Mouse (Mus musculus) left cerebral cortex, adult 11 months (tissue): Measurements from ENCODE around the gene Krt80.

ENCODE experiments used
- DNase-seq: peaks from one replicate; pipeline ENCODE4 v3.0.0; 2022; ENCODE audit warnings: low spot score

Krt80 gene

DNA sequence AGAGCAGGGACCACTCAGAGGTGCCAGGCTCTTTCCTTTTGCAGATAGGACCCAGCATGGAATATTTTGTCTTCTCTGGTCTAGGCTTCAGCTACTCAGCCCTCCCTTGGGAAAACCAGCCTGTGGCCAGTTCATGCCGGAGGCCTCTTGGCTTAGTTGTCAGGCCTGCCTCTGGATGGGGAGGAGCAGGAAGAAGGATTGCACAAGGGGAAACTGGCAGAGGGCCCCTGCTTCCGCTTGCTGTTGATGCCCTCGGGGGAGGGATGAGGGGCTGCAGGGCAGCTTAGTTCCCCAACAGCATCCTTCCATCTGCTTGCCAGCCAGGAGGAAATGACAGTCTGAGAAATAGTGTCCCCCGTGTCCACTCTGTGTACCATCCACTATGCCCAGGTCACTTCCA lies 4.9 kb upstream of the Krt80 start:
- no peak for DNase-seq

DNA sequence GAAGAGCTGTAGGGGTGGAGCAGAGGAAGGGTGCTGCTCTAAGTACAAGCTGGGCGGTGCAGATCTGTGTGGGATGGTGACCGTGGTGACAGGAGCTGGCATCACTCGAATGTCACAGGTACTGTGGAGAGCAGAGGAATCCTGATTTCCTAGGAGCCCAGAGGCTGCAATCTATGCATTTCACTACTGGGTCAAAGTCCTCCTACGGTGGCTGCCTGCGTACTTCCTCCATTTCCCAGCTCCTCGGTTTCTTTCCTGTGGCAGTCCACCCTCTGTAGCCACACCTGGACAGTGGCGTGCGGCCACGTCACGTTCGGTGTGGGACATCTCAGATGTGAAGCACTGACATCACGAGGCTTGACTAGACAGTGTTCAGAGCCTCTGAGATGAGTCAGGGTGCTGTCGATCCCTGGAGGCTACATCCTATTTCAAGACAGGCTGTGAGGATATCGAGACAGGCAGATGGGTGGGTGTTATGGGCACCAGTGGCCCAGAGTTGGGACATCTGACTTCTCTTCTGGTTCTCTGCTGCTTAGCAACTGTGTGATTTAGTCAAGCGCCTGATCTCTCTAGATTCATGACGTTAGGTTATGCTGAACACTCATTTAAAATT lies 3.4 kb upstream of the Krt80 start:
- no peak for DNase-seq

DNA sequence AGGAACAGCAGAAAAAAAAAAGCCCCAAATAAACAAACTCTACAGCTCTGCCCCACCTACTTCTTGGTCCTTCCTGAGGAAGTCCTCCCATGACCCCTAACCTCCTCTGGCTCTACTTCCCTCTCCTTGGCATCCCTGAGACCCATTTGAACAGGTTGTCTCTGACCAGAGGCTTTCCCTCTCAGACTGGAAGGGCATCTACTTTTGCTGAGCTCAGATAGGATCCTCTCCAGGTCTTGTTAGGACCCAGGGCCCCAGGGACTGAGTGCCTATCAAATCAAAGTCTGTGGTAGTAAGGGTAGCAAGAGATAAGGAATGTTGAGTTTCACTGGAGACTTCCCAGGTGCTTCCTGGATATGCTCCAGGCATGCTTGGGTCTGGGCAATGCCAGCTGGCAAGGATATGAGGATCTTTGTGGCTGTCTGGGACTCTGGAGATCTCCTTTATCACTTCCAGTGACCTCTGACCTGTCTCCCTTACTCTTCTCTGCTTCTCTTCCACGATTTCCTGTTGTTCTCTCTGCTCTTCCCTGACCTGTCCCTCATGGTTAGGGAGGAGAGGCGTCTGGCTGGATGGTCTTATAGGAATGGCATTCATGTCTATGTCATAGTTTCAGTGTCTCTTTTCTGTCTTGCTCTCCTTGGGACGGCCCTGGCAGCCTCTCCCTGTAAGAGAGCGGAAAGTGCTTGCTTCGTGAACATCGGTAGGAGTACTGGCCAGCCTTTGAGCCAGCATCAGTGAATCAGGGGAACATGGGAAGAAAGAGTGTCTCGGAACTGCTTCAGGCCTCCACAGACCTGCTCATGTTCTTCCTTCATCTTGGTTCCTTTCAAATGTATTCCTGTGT lies 2.4 kb upstream of the Krt80 start:
- DNase-seq: no peak

DNA sequence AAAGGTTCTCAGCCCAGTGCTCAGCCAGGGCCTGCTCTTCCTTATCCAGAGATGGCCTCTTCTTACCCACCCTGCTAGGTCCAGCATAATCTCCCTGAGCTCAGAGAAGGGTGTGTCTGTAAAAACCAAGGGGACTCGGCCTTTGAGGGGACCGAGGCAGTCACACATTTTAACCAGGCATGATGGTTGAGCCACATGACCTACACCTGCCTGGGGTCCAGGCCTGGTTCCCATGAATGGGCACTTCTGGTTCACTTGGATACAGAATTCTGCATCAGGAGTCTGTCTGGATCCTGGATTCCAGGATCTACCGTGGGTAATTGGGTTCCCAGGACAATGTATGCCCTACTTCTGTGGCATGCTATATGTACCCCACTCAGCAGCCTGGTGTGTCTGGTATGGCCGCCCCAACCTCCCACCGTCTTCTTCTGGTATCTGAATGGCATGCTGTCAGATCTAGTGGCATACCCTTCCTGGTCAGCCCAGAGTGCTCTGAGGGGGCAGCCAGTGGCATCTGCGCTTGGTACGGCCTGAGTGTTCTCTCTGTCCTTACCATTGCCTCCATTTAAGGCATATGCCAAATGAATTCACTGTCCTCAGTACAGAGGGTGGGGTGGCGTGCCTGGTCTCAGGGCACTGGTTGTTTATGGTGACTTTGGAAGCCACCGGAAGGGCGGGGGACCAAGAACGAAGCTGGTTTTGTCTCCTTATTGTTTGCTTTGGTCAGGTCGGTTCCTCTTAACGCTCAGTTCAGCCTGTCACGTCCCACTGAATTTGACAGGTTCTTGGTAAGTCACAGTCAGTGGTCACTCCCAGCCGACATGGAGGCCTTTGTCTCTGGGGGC lies 1.4 kb upstream of the Krt80 start:
- DNase-seq: no peak

DNA sequence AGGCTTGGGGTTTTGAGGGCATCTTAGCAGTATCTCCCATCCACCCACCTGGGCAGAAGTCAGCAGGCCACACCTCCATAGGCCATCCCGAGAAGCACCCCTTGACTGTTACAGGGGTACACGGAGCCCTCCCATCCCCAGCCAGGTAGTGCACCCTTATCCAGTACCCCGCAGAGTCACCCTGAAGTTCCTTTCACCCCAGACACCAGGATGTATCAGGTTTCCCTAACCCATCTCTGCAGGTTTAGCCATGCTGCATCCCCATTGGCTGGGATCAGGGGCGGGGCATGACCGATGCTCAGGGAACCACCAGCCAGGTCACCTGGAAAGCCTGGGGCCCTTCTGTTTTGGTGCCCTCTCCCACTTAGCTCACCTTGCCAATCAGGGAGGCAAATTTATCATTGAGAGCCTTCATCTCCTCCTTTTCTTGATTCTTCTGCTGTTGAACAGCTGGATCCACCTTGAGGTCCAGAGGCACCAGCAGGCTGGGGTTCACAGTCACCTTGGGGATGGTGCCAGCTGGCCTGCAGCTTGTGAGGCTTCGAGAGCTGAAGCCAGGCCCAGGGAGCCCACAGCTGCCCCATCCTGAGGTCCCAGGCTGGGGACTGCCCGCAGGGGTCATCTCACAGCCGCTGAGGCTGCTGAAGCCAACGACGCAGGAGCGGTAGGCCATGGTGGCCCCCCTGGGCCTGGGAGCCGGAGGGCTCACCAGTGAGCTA lies 421 bp downstream of the Krt80 start:
- DNase-seq: no peak

DNA sequence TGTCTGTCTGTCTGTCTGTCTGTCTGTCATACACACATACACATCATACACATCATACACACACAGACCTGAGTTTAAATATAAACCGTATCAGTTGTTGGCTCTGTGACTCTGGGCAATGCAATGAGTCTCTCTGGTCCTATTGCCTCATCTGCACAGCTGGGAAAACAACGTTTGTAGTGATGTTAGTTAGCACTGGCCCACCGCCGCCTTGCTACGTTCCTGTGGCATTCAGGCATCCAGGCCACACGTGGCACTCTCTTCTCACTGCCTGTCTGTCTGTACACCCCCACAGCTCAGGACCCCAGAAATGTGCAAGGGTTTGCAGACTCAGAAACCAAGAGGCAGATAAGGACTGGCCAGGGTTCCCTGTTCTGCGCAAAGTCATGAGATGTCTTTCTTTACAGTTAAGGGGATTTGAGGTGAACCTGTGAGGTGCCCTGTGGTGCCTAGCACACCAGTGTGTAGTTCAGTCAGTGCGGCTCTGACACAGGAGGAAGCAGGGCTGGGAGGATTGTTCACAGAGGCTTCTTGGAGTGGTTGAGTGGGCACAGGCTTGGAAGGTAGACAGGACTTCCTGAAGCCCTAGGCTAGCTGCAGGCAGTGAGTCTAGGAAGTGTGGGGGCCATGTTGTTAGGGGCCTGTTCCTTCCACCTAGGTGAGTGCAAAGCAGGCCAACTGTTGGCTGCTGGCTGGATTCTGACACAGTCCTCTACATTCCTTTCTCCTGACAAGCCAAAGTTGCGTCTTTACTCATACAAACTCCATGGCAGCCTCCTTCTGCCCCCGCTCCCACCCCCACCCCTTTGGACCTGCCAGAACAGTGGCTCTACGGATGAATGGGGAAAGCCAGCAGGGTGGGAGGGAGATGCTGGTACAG lies 1.2 kb downstream of the Krt80 start:
- no peak for DNase-seq

DNA sequence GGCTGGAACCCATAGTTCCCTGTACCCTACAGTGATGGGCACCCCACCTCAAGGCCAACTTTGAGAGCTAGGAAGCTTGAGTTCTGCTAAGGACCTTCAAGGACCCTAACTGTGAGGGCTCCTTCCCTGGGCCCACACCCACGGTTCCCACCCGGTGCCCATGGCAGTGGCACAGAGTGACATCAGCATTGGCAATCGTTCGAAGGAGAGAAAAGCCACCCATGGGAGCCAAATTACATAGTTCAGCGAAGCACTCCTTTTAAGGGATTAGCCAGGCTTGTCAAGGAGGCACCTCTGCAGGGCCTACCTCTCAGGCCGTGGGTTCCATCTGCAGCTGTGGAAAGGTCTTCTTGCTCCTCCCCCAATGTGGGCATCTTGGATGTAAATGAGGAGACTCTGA lies 1.9 kb downstream of the Krt80 start:
- DNase-seq: no peak

DNA sequence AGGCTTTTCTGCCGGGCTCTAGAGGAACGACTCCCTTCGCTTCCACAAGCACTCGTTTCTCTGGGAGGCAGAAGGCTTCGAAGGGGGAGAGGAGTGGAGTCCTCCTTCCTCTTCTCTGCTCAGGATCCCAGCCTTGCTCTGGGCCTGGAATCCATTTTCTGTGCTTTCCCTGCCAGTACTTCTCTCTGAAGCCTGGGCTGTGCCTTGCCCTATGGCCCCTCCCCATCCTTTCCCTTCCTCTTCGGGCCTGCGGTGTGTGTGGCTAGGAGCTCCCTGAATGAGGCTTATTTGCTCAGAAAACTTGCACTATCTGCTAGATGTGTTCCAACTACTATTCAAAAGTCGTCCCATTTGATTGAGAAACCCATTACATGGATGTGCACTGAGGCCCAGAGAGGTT lies 2.5 kb downstream of the Krt80 start:
- no peak for DNase-seq

DNA sequence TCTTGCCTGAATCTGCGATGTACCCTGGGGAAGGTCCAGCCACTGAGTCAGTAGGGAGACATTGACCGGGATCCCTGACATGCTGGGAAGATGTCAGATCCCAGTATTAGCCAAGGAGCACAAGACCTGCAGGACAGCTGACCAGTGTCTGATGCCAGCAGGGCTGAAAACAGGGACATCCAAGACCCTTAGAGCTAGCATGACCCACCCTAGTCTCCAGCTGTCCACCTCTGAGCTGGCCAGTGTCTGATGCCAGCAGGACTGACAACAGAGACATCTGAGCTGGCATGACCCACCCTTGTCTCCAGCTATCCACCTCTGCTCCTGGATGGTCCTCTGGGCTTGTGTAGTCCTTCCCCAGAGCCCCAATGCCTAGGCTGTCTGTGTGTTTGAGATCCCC lies 3.0 kb downstream of the Krt80 start:
- no peak for DNase-seq

DNA sequence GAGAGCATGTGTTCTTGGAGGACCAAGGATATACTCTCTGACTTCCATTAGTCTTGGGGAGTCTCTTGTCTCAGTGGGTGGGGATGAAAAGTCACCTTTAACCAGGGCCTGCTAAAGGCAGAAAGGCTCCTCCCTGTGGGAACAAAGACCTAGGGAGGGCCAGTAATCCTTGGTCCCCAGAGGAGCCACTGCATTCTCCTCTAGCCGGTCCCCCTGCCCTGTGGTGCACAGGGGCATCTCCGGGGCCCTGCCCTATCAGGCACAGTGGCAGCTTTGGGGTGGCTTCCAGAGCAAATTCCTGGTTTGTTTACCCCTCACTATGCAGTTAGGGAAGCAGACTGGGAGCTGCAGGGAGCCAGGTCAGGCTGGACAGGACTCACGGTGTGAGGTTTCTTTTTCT lies 3.5 kb downstream of the Krt80 start:
- DNase-seq: no peak

DNA sequence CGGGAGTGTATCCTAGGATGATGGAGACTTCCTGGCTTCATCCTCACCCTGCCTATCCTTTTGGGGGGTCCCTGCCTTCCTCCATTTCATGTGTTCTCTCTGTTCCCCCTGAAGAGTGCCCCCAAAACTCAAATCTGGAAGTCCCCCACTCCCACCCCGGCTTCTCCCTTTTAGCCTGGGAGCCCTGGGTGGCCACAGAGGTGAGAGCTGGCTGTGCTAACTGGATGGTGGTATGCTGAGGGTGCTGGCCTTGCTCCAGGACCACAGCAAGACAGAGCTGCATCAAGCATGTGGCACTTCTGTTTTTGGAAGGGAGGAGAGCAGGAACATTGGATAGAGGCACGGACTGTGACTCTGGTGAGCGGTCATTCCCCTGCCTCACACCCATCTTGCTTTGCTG lies 4.2 kb downstream of the Krt80 start:
- DNase-seq: no peak

DNA sequence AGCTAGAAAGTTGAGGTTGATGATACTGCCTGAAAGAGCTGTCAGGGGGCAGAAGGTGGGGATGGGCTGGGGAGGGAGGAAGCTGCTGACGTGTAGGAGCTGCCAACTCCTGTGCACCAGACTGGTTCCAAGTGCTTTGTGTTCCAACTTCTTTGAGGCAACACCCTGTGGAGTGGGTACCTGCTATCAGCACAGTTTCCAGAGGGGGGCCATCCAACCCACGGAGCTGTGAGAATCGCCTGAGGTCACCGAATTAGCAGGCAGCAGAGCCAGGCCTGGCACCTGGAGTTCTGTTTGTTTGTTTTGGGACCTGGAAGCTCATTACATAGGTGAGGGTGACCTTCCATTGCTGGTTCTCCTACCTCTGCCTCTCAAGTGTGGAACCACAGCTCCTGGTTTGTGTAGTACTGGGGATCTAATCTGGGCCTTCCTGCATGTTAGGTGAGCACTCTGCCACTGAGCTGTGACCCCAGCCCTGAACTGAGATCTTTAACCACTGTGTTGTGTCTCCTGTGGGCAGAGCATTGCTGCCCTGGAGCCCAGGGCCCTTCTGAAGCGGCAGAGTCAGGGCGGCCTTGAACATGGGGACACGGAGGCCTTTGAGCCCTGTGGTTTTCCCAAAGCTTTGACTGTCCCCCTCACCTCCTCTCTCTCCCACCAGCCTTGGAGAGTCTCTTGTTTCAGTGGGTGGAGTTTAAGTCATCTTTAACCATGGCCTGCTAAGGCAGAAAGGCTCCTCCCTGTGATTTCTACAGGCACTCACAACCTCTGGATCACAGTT lies 4.9 kb downstream of the Krt80 start:
- DNase-seq: no peak

DNA sequence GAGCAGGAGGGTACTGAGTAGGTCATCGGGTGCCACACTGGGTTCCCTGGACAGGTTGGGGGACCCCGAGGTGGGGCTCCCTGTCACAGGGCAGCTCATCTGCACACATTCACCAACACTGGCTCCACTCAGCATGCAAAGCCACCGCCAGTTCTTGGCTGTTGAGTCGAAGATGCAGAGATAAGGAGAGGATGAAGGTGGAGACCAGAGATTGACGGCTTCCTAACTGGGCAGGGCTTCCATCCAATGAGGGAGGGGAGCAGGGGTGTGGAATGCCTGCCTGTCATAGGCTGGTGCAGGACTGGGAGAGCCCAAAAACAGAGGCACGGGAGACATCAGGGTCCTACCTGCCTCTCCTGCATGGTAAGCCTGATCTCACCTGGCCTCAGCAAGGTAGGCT lies 5.5 kb downstream of the Krt80 start:
- no peak for DNase-seq

DNA sequence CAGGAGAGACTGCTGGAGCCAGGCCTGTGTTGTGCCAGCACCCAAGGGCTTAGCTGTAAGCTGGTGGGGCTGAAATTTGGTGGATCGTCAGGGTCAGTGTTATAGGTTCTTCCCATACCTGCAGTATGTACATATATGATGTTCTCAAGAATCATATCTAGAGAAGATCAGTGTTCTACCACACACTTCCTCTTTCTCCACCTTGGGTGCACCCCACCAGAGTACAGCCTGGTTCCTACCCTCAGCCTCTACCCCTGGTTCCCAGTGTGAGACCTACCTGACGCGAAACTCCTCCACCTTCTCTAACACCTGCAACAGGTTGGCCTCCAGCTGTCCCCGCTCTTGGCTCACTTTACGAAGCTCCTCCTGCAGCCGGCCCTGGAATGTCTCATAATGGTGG lies 6.0 kb downstream of the Krt80 start:
- DNase-seq: no peak

DNA sequence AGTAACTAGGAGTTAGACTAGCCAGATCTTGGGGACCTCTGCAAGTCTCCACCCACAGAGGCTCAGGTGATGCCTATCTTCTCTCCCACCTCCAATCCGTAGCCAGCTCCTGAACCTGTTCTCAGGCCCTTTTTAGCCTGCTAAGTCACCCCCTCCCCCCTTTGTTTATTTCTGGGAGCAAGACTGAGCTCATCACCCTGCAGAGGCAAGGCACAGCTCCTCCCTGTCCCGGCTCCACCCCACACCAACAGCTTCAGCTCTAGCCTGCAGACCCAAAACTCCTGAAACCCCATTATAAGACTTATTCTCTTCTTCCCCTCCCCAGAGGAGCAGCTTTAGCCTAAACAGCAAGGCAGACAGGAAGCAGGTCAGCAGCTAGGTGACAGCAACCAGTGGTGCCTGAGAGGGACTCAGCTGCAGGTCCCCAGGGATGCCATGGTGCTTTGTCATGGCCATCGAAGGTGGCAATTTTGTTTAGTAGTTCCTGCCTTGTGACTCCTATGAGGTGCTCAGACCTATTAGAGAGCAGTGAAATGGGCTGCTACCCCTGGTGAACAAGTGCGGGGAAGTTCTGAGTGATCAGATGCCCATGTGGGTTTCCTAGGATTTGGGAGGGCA lies 7.5 kb downstream of the Krt80 start:
- no peak for DNase-seq

DNA sequence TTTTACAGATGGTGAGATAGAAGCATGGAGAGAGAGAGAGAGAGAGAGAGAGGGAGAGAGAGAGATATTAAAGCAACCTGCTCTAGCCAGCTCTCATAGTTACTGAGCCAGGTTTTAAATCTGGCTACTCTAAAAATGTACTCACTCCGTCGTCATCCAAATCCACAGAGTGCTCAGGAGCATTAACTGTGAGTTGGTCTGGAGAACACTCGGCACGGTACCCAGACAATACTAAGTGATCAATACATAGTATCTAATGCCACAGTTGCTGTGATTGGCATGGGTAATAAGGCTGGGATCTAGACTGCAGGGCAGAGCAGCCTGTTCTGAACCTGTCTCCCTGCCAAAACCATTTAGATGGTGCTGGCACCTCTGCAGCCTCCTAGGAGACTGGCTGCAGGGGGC lies 14.6 kb downstream of the Krt80 start:
- no peak for DNase-seq

DNA sequence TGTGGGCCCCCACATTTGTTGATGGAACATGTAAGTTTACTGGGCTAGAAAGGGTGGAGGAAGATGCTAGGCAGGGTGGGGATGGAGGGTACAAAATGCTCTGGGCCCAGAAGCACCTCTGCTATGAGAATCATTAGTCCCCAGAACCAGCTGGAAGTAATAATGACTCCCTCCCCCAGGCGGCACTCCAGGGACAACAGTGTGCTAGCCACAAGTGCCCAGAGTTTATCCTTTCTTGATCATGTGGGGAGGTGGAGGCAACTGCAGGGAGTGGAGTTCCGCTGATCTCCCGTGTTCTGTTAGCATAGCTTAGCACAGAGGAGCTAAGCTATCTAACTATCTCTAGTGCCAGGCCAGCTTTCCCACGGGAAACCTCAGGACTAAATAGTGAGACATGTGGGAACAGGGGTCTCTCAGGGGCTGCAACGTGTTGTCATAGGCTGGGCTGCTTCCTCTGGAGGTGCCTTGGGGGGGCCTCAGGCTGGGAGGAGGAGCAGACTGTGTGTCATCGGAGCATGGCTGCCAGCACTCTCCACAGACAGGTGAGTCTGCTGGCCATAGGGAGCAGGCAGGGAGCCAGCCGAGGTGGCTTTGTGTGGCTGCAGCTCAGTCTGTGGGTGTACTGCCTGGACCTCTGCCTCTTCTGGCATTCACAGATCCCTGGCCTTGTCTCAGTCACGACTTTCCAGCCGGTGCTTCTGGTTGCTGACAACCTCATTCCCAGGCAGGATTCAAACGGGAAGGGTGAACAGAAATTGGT lies 17.1 kb downstream of the Krt80 start:
- no peak for DNase-seq

DNA sequence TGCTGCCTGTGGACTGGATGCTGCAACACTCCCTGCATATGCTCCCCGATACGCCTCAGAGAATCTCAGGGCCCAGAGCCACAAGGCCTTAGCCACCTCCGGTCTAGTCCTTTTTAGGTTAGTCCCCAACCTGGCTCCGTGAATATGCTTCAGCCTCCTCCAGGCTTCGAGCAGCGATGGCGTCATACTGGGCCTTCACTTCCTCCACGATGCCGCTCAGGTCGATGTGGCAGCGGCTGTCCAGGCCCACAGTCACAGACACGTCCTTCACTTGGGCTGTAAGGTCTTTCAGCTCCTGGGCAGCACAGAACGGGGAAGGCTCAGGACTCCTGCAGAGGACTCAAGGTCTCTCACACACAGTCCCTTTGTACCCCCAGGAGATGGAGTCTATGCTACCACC lies 17.9 kb downstream of the Krt80 start:
- DNase-seq: no peak

DNA sequence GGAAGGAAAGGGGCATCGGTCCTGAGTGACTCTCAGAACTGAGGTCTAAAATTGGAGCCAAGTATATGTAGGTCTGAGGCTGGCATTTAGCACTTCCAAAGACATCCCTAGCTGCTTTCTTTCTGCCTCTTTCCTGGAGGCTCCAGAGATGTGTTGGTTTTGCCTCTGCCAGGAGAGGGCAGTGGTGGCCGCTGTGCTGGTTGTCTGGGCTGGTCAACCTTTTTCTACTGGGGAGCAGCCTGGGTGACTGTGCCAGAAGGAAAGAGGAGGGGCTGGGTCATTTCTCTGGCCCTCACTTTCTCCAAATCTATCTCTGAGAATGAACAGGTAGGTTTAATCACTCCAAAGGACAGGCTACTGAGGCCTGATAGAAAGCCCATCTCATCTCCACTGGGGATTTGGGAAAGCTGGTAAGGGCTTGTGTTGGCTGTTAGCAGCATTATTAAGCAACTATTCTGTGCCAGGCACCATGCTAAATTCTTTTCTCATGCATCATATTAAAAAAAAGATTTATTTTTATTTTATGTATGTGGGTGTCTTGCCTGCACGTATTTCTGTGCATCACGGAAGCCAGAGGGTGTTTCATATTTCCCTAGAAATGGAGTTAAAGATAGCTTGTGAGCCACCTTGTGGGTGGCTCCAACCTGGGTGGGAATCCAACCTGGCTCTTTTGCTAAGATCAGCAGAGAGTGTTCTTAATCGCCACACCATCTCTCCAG lies 28.0 kb downstream of the Krt80 start:
- no peak for DNase-seq
